Mouse (Mus musculus) CD4-positive, CD25-positive, alpha-beta regulatory T cell, adult 4 months (primary cell): ENCODE measurements around the gene Cyp4a31. TPM values are rescaled to one million over a fixed set of nuclear protein-coding genes. Genes with fewer than 3 reads are reported as not detected.
A peak's percentile ranks its signal among the peaks of the same experiment; 100 is the strongest.
"Not testable (repeated sequence)": the region's sequence is repeated elsewhere in the genome, so short reads cannot be mapped to it uniquely, and the experiment has no call there.

Source experiments
- ATAC-seq: one replicate; pipeline ENCODE4 v1.8.0; 2017
- polyA plus RNA-seq, 2 experiments: library from polyadenylated mRNA; unstranded; fragments of 100-300 nt; shearing (Covaris generic); gene quantifications; one replicate each; pipeline ENCODE4 v1.2.1; 2017

The Cyp4a31 gene
- polyA plus RNA-seq = not detected

DNA sequence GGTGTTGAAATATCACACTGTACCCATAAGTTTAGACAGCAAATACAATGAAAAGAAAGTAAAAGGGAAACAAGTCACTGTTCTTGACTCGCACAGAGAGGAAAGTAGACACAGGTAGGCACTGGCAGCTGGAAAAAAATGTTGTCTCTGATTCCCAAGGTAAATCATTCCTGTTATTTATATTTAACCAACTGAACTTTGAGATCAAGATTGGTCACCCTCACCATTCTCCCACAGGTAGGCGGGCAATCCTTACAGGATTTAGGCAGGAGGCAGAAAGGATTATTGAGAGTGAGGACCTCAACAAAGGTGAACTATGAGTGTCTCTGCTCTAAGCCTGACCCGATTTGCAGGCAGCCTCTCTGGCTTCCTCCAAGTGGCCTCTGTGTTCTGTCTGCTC, at the start of gene Cyp4a31:
Gene Cyp4a31, plus strand, starts transcription at position 249 of the 400 bp plus-strand sequence.
- no peak for ATAC-seq

DNA sequence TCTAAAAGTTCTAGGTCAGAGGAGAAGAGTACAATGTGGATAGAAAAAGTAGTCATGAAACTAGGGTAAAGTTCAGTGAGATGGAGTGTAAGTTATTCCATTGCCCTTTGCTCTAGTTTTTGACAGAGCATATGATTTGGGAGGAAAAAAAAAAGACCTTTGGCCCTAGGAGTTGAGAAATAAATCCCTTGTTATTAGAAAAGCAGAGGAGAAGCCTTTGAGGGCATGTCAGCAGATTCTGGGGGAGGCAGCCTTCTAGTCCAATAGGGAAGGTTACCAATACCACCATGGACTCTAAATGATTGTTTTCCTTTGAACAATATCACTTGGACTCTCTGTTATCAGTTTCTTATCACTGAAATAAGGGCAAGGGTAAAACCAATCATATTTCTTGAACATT, 49.5 kb upstream of the Cyp4a31 start:
- not testable (repeated sequence) for ATAC-seq

DNA sequence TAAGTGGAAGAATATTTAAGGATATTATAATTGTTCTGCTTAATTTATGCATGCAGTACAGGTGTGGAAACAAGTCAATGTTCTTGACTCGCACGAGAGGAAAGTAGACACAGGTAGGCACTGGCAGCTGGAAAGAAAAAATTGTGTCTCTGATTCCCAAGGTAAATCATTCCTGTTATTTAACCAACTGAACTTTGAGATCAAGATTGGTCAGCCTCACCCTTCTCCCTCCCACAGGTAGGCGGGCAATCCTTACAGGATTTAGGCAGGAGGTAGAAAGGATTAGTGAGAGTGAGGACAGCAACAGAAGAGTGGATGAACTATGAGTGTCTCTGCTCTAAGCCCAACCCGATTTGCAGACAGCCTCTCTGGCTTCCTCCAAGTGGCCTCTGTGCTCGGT, 45.4 kb upstream of the Cyp4a31 start, which contains the start of gene Cyp4a10:
Gene Cyp4a10, plus strand, starts transcription at position 265 of the 400 bp plus-strand sequence.
- not testable (repeated sequence) for ATAC-seq

DNA sequence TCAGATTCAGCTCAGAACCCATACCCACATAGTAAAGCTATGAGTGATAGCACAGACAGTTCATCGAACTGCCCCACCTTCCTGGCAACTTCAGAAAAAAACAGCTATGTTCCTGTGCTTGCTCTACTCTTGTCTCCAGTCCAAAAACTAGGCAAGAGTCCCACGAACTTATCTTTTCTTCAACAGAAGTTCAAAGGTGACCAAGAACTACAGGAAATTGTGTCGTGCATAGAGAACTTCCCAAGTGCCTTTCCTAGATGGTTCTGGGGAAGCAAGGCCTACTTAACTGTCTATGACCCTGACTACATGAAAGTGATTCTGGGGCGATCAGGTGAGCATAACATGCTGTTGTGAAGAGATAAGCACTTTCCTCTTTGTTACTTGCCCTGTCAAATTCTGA, 44.0 kb upstream of the Cyp4a31 start:
- ATAC-seq = no peak

DNA sequence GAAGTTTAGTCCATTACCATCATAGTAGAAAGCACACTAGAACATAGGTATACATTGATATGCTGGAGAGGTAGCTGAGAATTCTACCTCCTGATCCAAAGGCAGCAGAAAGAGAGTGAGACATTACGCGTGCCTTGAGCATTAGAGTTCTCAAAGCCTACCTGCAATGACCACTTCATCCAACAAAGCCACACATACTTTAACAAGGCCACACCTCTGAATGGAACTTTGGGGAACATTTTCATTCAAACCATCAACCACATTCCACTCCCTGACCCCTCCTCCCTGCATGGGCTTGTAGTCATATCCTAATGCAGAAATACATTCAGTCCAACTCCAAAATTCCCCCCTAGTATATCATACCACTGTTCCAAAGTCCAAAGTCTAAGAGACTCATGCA, 41.7 kb upstream of the Cyp4a31 start:
- no peak for ATAC-seq

DNA sequence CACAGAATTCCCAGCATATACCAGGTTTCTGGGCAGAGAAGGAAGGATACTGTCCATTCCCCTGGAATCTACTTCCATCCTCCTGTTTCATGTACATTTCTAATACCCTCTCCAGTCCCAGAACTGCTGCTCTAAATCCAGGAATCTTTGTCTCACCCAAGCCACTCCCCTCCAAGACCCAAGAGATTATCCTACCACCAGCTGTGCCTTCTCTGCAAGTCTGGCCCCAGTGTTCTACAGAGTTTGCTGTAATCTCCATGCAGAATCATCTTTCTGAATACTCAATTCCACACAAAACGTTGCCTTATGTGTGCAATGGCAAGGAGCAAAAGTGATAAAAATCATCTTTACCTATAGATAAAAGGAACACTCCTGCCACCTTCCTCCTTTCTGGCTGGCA, 18.3 kb upstream of the Cyp4a31 start:
- no peak for ATAC-seq

DNA sequence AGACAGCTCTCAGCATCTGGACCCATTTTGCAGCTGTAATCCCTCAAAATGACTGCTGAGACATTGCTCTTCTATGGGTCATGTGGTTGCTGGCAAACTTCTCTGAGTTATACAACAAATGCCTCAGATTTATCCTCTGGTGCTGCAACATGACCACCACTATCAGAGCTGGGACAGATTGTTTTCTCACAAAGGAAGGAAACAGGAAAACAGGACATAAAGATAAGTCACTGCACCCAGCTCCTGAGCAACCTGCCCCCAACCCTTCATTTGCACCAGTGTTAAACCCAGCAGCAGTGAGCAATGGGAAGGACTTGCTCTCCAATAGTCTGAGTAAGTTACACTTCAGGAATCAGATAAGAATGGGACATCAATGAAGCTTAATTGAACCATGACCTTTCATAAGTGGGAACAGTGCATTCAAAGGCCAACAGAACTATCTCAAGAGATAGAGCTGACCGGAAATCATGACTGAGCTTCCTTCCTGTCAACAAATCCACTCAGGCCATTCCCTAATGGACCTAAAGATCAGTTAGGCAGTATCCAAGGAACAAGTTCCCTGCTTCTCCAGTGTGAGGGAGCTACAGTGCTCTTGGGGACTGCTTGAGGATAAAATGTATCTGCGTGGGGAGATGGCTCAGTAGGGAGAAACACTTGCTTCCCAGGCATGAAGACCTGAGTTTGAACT, 17.2 kb upstream of the Cyp4a31 start:
- no peak for ATAC-seq

DNA sequence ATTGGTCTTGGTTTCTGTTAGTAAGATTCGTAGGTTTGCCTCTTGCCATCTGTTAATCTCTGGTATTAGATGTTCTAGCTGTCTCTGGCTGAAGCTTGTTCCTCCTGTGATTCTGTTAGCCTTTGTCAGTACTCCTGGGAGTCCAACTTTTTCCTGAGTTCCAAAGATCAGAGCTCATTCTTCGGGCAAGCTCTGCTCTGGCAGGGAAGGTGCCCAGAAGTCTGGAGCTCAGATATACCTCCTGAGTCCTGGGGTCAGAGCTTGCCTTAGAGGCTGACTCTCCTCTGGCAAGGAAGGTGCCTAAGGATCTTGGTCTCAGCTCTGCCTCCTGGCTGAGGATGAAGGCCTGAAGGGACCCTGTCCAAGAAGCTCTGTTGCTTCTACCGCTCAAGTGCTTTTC, 10.7 kb upstream of the Cyp4a31 start:
- no peak for ATAC-seq

DNA sequence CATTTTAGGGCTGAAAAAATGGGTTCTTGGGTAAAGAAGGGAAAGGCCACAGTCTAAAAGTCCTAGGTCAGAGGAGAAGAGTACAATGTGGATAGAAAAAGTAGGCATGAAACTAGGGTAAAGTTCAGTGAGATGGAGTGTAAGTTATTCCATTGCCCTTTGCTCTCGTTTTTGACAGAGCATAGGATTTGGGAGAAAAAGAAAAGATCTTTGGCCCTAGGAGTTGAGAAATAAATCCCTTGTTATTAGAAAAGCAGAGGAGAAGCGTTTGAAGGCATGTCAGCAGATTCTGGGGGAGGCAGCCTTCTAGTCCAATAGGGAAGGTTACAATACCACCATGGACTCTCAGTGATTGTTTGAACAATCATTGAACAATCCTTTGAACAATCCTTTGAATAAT, 7.9 kb upstream of the Cyp4a31 start:
- ATAC-seq = no peak

DNA sequence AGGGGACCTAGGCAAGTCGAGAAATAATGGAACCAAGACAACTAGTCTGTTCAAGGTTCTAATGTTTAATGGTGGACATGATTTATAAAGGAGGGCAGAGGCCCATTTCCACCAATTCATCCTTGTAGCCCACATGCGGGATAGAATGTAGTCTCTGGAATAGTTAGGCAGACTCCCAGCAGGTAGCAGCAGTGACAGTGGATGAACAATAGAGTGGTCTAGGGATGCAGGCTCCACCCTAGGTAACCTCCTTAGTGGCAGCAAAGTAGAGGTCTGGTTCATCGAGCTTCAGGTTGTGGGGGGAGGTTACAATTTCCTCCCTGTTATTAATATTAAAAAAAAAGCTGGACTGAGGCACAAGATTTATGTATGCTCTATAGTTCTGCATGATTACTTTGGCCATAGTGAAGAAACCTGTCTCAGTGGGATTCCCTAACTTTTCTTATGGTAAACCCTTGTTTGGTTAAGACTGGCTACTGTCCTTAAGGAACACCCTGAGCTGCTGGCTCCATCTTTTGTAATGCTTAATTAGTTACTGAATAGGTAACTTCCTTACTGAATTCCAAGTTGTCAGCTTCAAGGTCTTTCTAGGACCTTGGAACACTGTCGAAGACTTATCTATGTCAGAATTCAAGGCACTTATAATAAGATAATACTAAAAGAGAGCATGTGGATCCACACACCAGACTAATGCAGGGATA, 5.4 kb upstream of the Cyp4a31 start:
- no peak for ATAC-seq

DNA sequence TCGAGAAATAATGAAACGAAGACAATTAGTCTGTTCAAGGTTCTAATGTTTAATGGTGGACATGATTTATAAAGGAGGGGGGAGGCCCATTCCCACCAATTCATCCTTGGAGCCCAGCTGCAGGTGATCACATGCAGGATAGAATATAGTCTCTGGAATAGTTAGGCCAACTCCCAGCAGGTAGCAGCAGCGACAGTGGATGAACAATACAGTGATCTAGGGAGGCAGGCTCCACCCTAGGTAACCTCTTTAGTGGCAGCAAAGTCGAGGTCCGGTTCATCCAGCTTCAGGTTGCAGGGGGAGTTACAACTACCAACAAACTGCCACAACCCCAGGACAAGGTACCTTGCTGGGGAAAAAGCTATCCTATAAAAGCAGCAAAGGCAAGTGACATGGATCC, 2.2 kb upstream of the Cyp4a31 start:
- ATAC-seq = not testable (repeated sequence)

DNA sequence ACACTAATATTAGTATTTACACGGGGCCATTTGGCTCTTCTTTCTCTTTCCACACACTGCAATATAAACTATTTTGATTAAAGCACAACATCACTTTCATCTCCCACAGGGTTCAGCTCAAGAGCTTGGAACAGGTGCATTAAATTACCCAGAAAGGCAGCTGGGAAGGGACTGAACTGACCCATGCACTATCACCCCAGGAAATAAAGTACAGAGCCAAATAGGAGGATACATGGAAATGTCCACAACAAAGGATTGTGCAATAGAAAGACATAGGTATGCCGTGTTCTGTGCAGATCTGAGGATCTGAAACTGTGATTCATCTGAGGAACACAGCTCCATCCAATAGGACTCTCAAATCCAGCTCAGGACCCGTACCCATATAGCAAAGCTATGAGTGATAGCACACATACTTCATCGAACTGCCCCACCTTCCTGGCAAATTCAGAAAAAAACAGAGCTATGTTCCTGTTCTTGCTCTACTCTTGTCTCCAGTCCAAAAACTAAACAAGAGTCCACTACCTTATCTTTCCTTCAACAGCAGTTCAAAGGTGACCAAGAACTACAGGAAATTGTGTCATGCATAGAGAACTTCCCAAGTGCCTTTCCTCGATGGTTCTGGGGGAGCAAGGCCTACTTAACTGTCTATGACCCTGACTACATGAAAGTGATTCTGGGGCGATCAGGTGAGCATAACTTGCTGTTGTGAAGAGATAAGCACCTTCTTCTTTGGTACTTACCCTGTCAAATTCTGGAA, 1.2 kb downstream of the Cyp4a31 start:
- ATAC-seq = not testable (repeated sequence)

DNA sequence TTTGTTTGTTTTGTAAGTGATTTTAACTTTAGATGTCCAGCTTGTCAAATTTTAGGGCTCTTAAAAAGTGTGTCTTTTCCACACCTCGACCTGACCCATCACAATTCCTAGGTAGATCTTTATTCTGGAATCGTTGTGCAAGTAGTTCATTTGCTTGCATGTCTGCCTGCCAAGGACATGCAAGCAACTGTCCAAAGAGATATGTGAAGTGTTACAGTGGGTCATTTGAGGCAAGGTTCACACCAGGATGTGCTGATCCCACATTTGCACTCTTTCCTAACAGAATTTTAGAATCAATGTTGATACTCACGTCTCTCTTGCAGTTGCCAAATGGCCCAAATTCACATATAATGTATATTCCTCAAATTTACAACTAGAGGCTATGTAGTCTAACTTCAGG, 11.8 kb downstream of the Cyp4a31 start:
- ATAC-seq = no peak

DNA sequence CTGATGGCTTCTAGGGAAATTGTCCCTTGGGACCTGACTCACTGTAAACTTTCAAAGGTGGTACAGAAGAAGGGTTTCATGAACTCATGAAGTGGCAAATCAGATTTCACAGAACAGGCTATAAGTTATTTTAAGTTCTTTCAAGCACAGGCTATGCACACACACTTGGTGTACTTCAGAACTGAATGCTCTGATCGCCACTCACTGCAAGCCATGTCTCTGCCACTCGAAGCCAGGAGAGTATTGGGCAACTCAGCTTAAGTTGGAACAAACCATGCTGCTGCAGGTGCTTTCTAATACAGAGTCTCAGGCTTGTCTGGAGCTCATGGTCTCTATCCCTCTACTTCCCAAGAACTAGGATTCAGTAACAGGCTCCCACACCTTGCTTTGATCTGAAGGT, 12.3 kb downstream of the Cyp4a31 start:
- ATAC-seq = no peak

DNA sequence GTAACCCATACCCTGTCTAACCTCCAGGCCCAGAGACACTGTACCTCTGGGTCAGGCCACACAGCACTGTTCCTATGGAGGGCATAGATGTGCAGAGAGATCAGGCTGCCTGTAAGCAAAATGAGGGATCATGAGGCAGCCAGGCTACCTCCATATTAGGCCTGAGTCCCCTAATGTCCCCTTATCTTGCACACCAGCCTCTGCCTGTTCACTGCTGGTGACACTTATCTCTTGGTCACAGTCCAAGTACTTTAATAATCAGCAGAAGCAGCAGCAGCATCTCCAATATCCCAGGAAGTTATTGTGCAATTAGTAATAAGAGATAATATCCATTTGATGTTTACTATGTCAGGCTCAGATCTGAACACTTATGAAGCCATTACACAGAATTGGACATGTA, 19.6 kb downstream of the Cyp4a31 start:
- no peak for ATAC-seq

DNA sequence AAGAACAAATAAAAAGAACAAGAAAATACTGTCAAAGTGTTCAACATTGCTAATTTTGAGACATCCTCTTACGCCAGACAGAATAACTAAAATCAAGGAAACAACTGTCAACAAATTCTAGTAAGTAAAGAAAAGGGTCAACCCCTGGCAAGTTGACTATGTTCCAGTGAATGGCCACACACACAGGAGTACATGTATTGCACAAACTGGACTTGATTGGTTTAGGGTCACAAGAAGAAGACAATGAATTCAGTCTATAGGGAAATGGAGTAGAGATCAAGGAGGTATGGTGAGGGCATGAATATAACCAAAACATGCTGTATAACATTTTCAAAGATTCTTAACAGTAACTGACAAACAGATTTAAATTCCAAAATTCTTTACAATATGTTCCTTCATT, 32.9 kb downstream of the Cyp4a31 start:
- no peak for ATAC-seq

DNA sequence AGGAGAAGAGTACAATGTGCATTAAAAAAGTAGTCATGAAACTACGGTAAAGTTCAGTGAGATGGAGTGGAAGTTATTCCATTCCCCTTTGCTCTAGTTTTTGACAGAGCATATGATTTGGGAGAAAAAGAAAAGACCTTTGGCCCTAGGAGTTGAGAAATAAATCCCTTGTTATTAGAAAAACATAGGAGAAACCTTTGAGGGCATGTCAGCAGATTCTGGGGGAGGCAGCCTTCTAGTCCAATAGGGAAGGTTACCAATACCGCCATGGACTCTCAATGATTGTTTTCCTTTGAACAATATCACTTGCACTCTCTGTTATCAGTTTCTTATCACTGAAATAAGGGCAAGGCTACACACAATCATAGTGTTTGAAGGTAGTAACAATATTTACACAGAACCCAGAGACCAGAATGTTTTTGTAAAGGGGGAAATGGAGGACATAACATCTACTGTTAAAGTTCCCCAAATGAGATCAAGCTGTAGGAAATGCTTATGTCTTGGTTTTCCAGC, 33.4 kb downstream of the Cyp4a31 start:
- ATAC-seq = no peak

DNA sequence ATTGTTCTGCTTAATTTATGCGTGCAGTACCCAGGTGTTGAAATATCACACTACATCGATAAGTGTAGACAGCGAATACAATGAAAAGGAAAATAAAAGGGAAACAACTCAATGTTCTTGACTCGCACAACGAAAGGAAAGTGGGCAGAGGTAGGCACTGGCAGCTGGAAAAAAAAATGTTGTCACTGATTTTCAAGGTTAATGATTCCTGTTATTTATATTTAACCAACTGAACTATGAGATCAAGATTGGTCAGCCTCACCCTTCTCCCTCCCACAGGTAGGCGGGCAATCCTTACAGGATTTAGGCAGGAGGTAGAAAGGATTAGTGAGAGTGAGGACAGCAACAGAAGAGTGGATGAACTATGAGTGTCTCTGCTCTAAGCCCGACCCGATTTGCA, 37.2 kb downstream of the Cyp4a31 start, which contains the start of gene Cyp4a32:
Gene Cyp4a32, plus strand, starts transcription at position 359 of the 400 bp plus-strand sequence.
- ATAC-seq = not testable (repeated sequence)

DNA sequence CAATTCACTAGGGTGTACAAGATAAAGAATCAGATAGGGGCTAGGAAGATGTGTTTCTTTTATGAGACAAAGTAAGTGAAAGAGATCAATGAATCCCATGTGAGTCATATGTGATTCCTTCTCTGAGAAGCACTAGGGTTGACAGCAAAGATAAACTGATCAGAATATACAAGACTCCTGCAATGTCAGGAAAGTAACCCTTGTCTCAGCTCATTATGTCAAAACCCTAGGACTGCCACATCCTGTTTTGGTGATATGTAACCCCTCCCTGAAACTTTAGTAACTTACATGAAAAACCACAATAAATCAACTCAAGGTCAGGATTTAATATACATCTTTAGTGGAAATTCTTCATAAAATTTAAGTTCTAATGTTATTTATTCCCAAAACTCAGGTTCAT, 50.6 kb downstream of the Cyp4a31 start:
- ATAC-seq = peak; percentile 45

DNA sequence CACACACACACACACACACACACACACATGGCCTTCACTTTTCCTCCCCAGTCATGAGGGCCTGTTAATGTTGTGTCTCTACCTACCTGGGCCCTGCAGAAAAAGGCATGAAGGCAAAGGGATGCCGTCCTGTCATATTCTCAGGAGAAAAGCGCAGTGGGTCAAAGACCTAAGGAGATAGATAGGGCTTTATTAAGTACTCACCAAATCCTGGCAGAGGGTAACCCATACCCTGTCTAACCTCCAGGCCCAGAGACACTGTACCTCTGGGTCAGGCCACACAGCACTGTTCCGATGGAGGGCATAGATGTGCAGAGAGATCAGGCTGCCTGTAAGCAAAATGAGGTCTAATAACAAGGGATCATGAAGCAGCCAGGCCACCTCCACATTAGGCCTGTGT, 62.1 kb downstream of the Cyp4a31 start:
- not testable (repeated sequence) for ATAC-seq
